Comparison of ENCODE assay signal across 10 mouse cellular contexts in the genomic region with DNA sequence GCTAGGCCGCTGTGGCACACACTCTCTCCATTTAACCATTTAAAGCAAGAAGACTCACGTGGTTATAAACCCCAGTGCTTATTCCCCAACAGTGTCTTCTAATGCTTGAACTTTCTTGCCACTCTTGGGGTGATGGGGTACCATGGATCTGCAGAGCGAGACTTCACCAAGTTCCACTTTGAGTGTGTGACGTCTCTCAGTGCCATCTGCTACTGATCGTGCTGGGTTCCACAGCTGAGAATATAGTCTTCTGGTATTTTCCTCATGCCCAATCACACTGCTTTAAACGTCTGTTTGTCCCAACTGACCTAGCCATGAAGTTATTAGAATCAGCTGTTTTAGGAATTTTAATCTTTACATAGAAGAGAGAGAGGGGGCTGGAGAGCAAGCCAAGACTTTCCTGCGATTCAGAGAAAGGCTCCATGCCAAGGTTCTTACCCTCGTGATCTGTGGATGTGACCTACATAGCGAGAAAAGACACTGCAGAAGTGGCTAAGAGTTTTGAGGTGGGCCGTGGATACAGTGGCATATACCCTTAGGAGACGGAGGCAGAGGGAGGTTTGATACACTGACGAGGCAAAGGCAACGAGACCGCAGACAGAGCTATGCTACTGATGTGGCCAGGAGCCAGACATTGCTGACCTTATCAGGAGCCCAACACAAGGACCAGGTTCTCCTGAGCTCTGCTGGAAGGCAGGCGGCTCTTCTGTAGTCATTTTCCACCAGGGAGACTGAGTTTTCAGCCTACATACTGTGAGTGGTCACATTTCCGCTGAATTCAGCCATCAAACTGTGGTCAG. TPM values are rescaled to one million over a fixed set of nuclear protein-coding genes. Genes with fewer than 3 reads are reported as not detected.
DNase-seq lines count a peak whose midpoint lies in the region; ATAC-seq and TF ChIP-seq lines count a peak whose summit lies in the region.
"Had no signal": no experiment of that assay in that cellular context is flagged by ENCODE, and none has a peak within 500 bp of the region (broad histone marks: within the 10 kb centered on the region; RNA-seq: fewer than 3 reads in every experiment).

No protein-coding gene starts in this region.

- H3K27ac ChIP-seq in embryonic facial prominence, embryonic 12.5 days: peak overlapping the region; percentile 46; the same call in 1 of the 2 replicates
- no peak overlapping the region for H3K27ac ChIP-seq in embryonic facial prominence, embryonic 10.5 days (replicated peaks)
- H3K27ac ChIP-seq in MEL (ENCODE audit: control insufficient read depth, low read depth, low read length): peak overlapping the region; percentile 56
- peak overlapping the region; percentile 22; the same call in 1 of the 2 replicates for H3K27ac ChIP-seq in cortical plate, adult 2 months (ENCODE audit: insufficient read depth, low read length)
- no peak overlapping the region for H3K27ac ChIP-seq in forebrain, embryonic 14.5 days (ENCODE audit: low read depth, low read length)
- H3K27ac ChIP-seq: neural tube, embryonic 13.5 days had no signal

- peak; percentile 85 for TF ChIP-seq EP300 in MEL (IDR thresholded peaks at IDR 0.05; ENCODE audit: low read depth in 1 of 2, low read length in 2 of 2)

- no peak for ATAC-seq in embryonic facial prominence, embryonic 12.5 days (ENCODE audit: insufficient number of reproducible peaks, insufficient read depth, low FRiP score, low TSS enrichment)
- no peak for ATAC-seq in forebrain, embryonic 14.5 days

- no peaks in the 10 kb centered on the region for H3K36me3 ChIP-seq in embryonic facial prominence, embryonic 12.5 days
- no peaks in the 10 kb centered on the region for H3K36me3 ChIP-seq in embryonic facial prominence, embryonic 10.5 days (replicated peaks)
- peaks cover 0 to 31% of the 10 kb centered on the region in 2 experiments; a peak in 2 of 4 replicates for H3K36me3 ChIP-seq in MEL (ENCODE audit: control insufficient read depth in 1 of 2, insufficient read depth in 2 of 2, low read length in 2 of 2)
- H3K36me3 ChIP-seq in forebrain, embryonic 14.5 days (ENCODE audit: control insufficient read depth, insufficient read depth, low read length): no peaks in the 10 kb centered on the region
- H3K36me3 ChIP-seq: neural tube, embryonic 13.5 days had no signal

- no peak overlapping the region for H3K9ac ChIP-seq in embryonic facial prominence, embryonic 12.5 days
- no peak overlapping the region for H3K9ac ChIP-seq in MEL (ENCODE audit: control insufficient read depth, low read depth, low read length, poor library complexity, severe bottlenecking)
- H3K9ac ChIP-seq in forebrain, embryonic 14.5 days (ENCODE audit: low read length): no peak overlapping the region
- H3K9ac ChIP-seq: neural tube, embryonic 13.5 days had no signal

- no peaks in the 10 kb centered on the region for H3K79me2 ChIP-seq in MEL (ENCODE audit: control insufficient read depth, insufficient read depth, low read length, poor library complexity)

- peaks cover 12% of the 10 kb centered on the region for H3K4me1 ChIP-seq in embryonic facial prominence, embryonic 12.5 days
- H3K4me1 ChIP-seq in embryonic facial prominence, embryonic 10.5 days: peaks cover 7% of the 10 kb centered on the region
- H3K4me1 ChIP-seq in MEL (ENCODE audit: control insufficient read depth in 1 of 2, insufficient read depth in 2 of 2, low read length in 2 of 2): peaks cover 6 to 45% of the 10 kb centered on the region in 2 experiments
- H3K4me1 ChIP-seq in cortical plate, adult 2 months (ENCODE audit: control insufficient read depth, insufficient read depth, low read length): no peaks in the 10 kb centered on the region
- no peaks in the 10 kb centered on the region; the same call in 1 of the 2 replicates for H3K4me1 ChIP-seq in forebrain, embryonic 14.5 days (ENCODE audit: control insufficient read depth, insufficient read depth, low read length)

- H3K27me3 ChIP-seq in embryonic facial prominence, embryonic 12.5 days: no peaks in the 10 kb centered on the region
- H3K27me3 ChIP-seq in embryonic facial prominence, embryonic 10.5 days (replicated peaks; ENCODE audit: low read depth, poor library complexity, severe bottlenecking): no peaks in the 10 kb centered on the region
- H3K27me3 ChIP-seq in MEL (ENCODE audit: control insufficient read depth in 1 of 2, insufficient read depth in 2 of 2, low read length in 2 of 2): no peaks in the 10 kb centered on the region
- no peaks in the 10 kb centered on the region for H3K27me3 ChIP-seq in forebrain, embryonic 14.5 days (replicated peaks; ENCODE audit: control insufficient read depth, insufficient read depth, low read length)
- H3K27me3 ChIP-seq: neural tube, embryonic 13.5 days had no signal

- no peak for TF ChIP-seq POLR2A in MEL (IDR thresholded peaks at IDR 0.05; ENCODE audit: control insufficient read depth in 1 of 2, insufficient read depth in 1 of 2, low read depth in 1 of 2, low read length in 2 of 2, poor library complexity in 1 of 2)
- TF ChIP-seq POLR2A in cortical plate, adult 2 months (IDR thresholded peaks at IDR 0.05; ENCODE audit: extremely low read depth, insufficient read depth, low read length): no peak

- 58% methylated on average over 16 of the region's 16 CpGs for WGBS in embryonic facial prominence, embryonic 12.5 days
- WGBS in embryonic facial prominence, embryonic 10.5 days: 82% methylated on average over 16 of the region's 16 CpGs
- 74% methylated on average over 16 of the region's 16 CpGs for WGBS in forebrain, embryonic 14.5 days

- H3K4me2 ChIP-seq in embryonic facial prominence, embryonic 12.5 days (replicated peaks): no peak overlapping the region
- H3K4me2 ChIP-seq in forebrain, embryonic 14.5 days (ENCODE audit: low read length): no peak overlapping the region
- H3K4me2 ChIP-seq: neural tube, embryonic 13.5 days had no signal

- H3K4me3 ChIP-seq in embryonic facial prominence, embryonic 12.5 days: no peak overlapping the region
- no peak overlapping the region for H3K4me3 ChIP-seq in embryonic facial prominence, embryonic 10.5 days
- no peak overlapping the region for H3K4me3 ChIP-seq in MEL (ENCODE audit: control insufficient read depth in 1 of 2, insufficient read depth in 1 of 2, low read depth in 2 of 2, low read length in 2 of 2)
- no peak overlapping the region for H3K4me3 ChIP-seq in cortical plate, adult 2 months (ENCODE audit: insufficient read depth, low read length)
- no peak overlapping the region for H3K4me3 ChIP-seq in forebrain, embryonic 14.5 days (ENCODE audit: low read depth, low read length)
- H3K4me3 ChIP-seq: neural tube, embryonic 13.5 days had no signal

- no peak for DNase-seq in embryonic facial prominence, embryonic 10.5 days (ENCODE audit: low spot score)
- DNase-seq in MEL (ENCODE audit: low read depth, low spot score): peak; percentile 96
- peak; percentile 20 for DNase-seq in induced T-regulatory cell, adult 2 months (ENCODE audit: low read depth)
- no peak for DNase-seq in retina, embryonic 14.5 days (ENCODE audit: low spot score)
- DNase-seq in forebrain, embryonic 14.5 days (ENCODE audit: low spot score): no peak
- no peak for DNase-seq in lung, adult 18-20 months
- DNase-seq: thymus, postnatal 14 days had no signal

- TF ChIP-seq RAD21 in MEL (IDR thresholded peaks at IDR 0.05; ENCODE audit: low read depth, low read length): no peak

- H3K9me3 ChIP-seq in embryonic facial prominence, embryonic 12.5 days: no peaks in the 10 kb centered on the region
- H3K9me3 ChIP-seq in embryonic facial prominence, embryonic 10.5 days: no peaks in the 10 kb centered on the region
- no peaks in the 10 kb centered on the region for H3K9me3 ChIP-seq in MEL (replicated peaks; ENCODE audit: insufficient read depth, low read length)
- H3K9me3 ChIP-seq in forebrain, embryonic 14.5 days (replicated peaks; ENCODE audit: control insufficient read depth, low read length): no peaks in the 10 kb centered on the region
- H3K9me3 ChIP-seq: neural tube, embryonic 13.5 days had no signal

- TF ChIP-seq CTCF in MEL (IDR thresholded peaks at IDR 0.05 in 2 of 3, conservative IDR thresholded peaks at IDR 0.05 in 1 of 3; ENCODE audit: control insufficient read depth in 1 of 3, insufficient read depth in 1 of 3, low read depth in 2 of 3, low read length in 3 of 3, poor library complexity in 1 of 3, severe bottlenecking in 1 of 3): no peak
- no peak for TF ChIP-seq CTCF in cortical plate, adult 2 months (IDR thresholded peaks at IDR 0.05; ENCODE audit: extremely low read depth, insufficient read depth, low read length)

TF ChIP-seq in MEL, 35 proteins besides CTCF, POLR2A, EP300 and RAD21 (continues in another document):
- TF ChIP-seq TAL1 (IDR thresholded peaks at IDR 0.05; ENCODE audit: low read length) (peak; percentile 94), MAX (IDR thresholded peaks at IDR 0.05; ENCODE audit: low read length) (no peak), MAFK (IDR thresholded peaks at IDR 0.05; ENCODE audit: borderline replicate concordance, low read depth, low read length) (no peak), ZMIZ1 (IDR thresholded peaks at IDR 0.05; ENCODE audit: low read depth, low read length) (no peak), SIN3A (IDR thresholded peaks at IDR 0.05; ENCODE audit: low read length) (peak; percentile 61), TBP (IDR thresholded peaks at IDR 0.05; ENCODE audit: low read depth, low read length) (peak; percentile 45; the same call in 1 of the 2 replicates), E2F4 (IDR thresholded peaks at IDR 0.05; ENCODE audit: borderline replicate concordance, low read depth, low read length) (no peak), ZNF384 (IDR thresholded peaks at IDR 0.05; ENCODE audit: low read depth, low read length) (no peak), JUND (IDR thresholded peaks at IDR 0.05; ENCODE audit: low read depth, low read length) (no peak)

RNA-seq across cellular contexts. Expression of a gene that starts 10.3 kb away (rescaled TPM):
- polyA plus RNA-seq in embryonic facial prominence, embryonic 12.5 days (2016; fragmentation: Nextera tagmentation; extraction: Ambion mirVana): 52.7 and 53.5 TPM in 2 replicates
- 53.9 and 57.7 TPM in 2 replicates for polyA plus RNA-seq in embryonic facial prominence, embryonic 10.5 days (2016; fragmentation: Nextera tagmentation; extraction: Ambion mirVana)
- 41.6 and 42.6 TPM in 2 replicates for total RNA-seq in MEL (2012; rRNA removed)
- 10 to 100 TPM in 1 of 2 experiments, not detected in 1; 49.0 TPM for polyA plus RNA-seq in MEL (2012; ENCODE audit: insufficient read depth in 1 of 2, insufficient read length in 2 of 2, low read depth in 1 of 2, low replicate concordance in 2 of 2, missing spikeins in 1 of 2)
- polyA plus RNA-seq in cortical plate, adult 2 months (2012; rRNA removed): 12.9 and 13.0 TPM in 2 replicates
- polyA plus RNA-seq in forebrain, embryonic 14.5 days (2014; fragmentation: Nextera tagmentation; extraction: Ambion mirVana): 34.1 and 39.7 TPM in 2 replicates

RNA-seq across cellular contexts. Expression of a gene that starts 21.2 kb away (rescaled TPM):
- polyA plus RNA-seq in embryonic facial prominence, embryonic 12.5 days (2016; fragmentation: Nextera tagmentation; extraction: Ambion mirVana): 97.1 and 100 TPM in 2 replicates
- polyA plus RNA-seq in embryonic facial prominence, embryonic 10.5 days (2016; fragmentation: Nextera tagmentation; extraction: Ambion mirVana): 149 and 151 TPM in 2 replicates
- total RNA-seq in MEL (2012; rRNA removed): 19.6 and 26.6 TPM in 2 replicates
- polyA plus RNA-seq in MEL (2012; ENCODE audit: insufficient read depth in 1 of 2, insufficient read length in 2 of 2, low read depth in 1 of 2, low replicate concordance in 2 of 2, missing spikeins in 1 of 2): 10 to 100 TPM; 44.1 to 91.0 TPM
- polyA plus RNA-seq in cortical plate, adult 2 months (2012; rRNA removed): 41.8 and 43.6 TPM in 2 replicates
- polyA plus RNA-seq in forebrain, embryonic 14.5 days (2014; fragmentation: Nextera tagmentation; extraction: Ambion mirVana): 140 and 141 TPM in 2 replicates

Comparison
In these comparisons a context has a peak if more than half of its experiments do, and no peak if none do; other contexts are left out.
1. H3K27ac ChIP-seq: peak in embryonic facial prominence, embryonic 12.5 days (single experiment), MEL (single experiment) and cortical plate, adult 2 months (single experiment); none in embryonic facial prominence, embryonic 10.5 days (single experiment) and forebrain, embryonic 14.5 days (single experiment).
2. DNase-seq: peak in MEL (single experiment) and induced T-regulatory cell, adult 2 months (single experiment); none in embryonic facial prominence, embryonic 10.5 days (single experiment), retina, embryonic 14.5 days (single experiment), forebrain, embryonic 14.5 days (single experiment) and lung, adult 18-20 months (0 of 2).